ENCODE assay signal across 7 mouse cellular contexts in genomic region chr17:88440285-88441000, GRCm38 (mm10). TPM values are rescaled to one million over a fixed set of nuclear protein-coding genes. Genes with fewer than 3 reads are reported as not detected.
A peak's percentile ranks its signal among the peaks of the same experiment; 100 is the strongest.
DNase-seq lines count a peak whose midpoint lies in the region; ATAC-seq and TF ChIP-seq lines count a peak whose summit lies in the region.

Foxn2 (plus strand) TSS chr17:88440711.

- H3K27me3 ChIP-seq in embryonic facial prominence, embryonic 11.5 days (ENCODE audit: control insufficient read depth, insufficient read depth, low read length) = no peaks in the 10 kb centered on the region
- H3K27me3 ChIP-seq in kidney, adult 2 months (replicated peaks; ENCODE audit: control insufficient read depth, insufficient read depth, low read length) = no peaks in the 10 kb centered on the region
- no peaks in the 10 kb centered on the region for H3K27me3 ChIP-seq in limb, embryonic 12.5 days
- no peaks in the 10 kb centered on the region for H3K27me3 ChIP-seq in midbrain, embryonic 15.5 days (replicated peaks)
- no peaks in the 10 kb centered on the region for H3K27me3 ChIP-seq in spleen, adult 2 months (ENCODE audit: control insufficient read depth, insufficient read depth, low read length)

- H3K4me3 ChIP-seq in embryonic facial prominence, embryonic 11.5 days (ENCODE audit: low read depth, low read length) = peak within 1 kb of the TSS; percentile 87
- peak within 1 kb of the TSS; percentile 80 for H3K4me3 ChIP-seq in kidney, adult 2 months (ENCODE audit: insufficient read depth, low read depth, low read length)
- peak within 1 kb of the TSS; percentile 90 for H3K4me3 ChIP-seq in limb, embryonic 12.5 days (replicated peaks)
- peak within 1 kb of the TSS; percentile 99 for H3K4me3 ChIP-seq in midbrain, embryonic 15.5 days
- H3K4me3 ChIP-seq in spleen, adult 2 months (ENCODE audit: extremely low read depth, insufficient read depth, insufficient read length) = peak within 1 kb of the TSS; percentile 91

- H3K9ac ChIP-seq in embryonic facial prominence, embryonic 11.5 days (replicated peaks; ENCODE audit: low read length) = peak within 1 kb of the TSS; percentile 86
- peak within 1 kb of the TSS; percentile 92 for H3K9ac ChIP-seq in limb, embryonic 12.5 days (replicated peaks)
- H3K9ac ChIP-seq in midbrain, embryonic 15.5 days = peak within 1 kb of the TSS; percentile 81

- no peaks in the 10 kb centered on the region for H3K36me3 ChIP-seq in embryonic facial prominence, embryonic 11.5 days (replicated peaks; ENCODE audit: control insufficient read depth, insufficient read depth, low read depth, low read length)
- H3K36me3 ChIP-seq in kidney, adult 2 months (ENCODE audit: control insufficient read depth, insufficient read depth, low read length) = no peaks in the 10 kb centered on the region
- H3K36me3 ChIP-seq in limb, embryonic 12.5 days = no peaks in the 10 kb centered on the region
- no peaks in the 10 kb centered on the region for H3K36me3 ChIP-seq in midbrain, embryonic 15.5 days (replicated peaks)
- no peaks in the 10 kb centered on the region for H3K36me3 ChIP-seq in spleen, adult 2 months (ENCODE audit: control insufficient read depth, insufficient read depth, low read length)

- TF ChIP-seq CTCF in kidney, adult 2 months (conservative IDR thresholded peaks at IDR 0.05; ENCODE audit: insufficient read depth, insufficient read length, low read depth, low read length) = no peak
- TF ChIP-seq CTCF in spleen, adult 2 months (IDR thresholded peaks at IDR 0.05; ENCODE audit: extremely low read depth, insufficient read depth, insufficient read length, insufficient replicate concordance) = no peak

- no peaks in the 10 kb centered on the region for H3K9me3 ChIP-seq in embryonic facial prominence, embryonic 11.5 days (replicated peaks; ENCODE audit: control insufficient read depth, low read length)
- H3K9me3 ChIP-seq in limb, embryonic 12.5 days = no peaks in the 10 kb centered on the region
- no peaks in the 10 kb centered on the region for H3K9me3 ChIP-seq in midbrain, embryonic 15.5 days

- peak; percentile 89 for ATAC-seq in embryonic facial prominence, embryonic 11.5 days (replicated peaks; ENCODE audit: insufficient number of reproducible peaks, low FRiP score, low TSS enrichment, low read depth)
- peak; percentile 88 for ATAC-seq in limb, embryonic 12.5 days (ENCODE audit: insufficient number of reproducible peaks, insufficient read depth, low FRiP score, low TSS enrichment, low read depth)
- ATAC-seq in midbrain, embryonic 15.5 days (replicated peaks) = peak; percentile 92

- DNase-seq in adrenal gland, postnatal 14 days = peak; percentile 99
- DNase-seq in embryonic facial prominence, embryonic 11.5 days (ENCODE audit: low spot score) = peak; percentile 95
- DNase-seq in heart, adult 18-20 months = peak; percentile 95 to 96
- DNase-seq in kidney, adult 2 months = peak; percentile 96
- DNase-seq in spleen, adult 2 months (ENCODE audit: low read depth in 1 of 2, low spot score in 2 of 2) = peak; percentile 86 to 96

- H3K4me2 ChIP-seq in embryonic facial prominence, embryonic 11.5 days (ENCODE audit: low read depth, low read length) = peak within 1 kb of the TSS; percentile 75
- H3K4me2 ChIP-seq in limb, embryonic 12.5 days = peak within 1 kb of the TSS; percentile 71
- peak within 1 kb of the TSS; percentile 95 for H3K4me2 ChIP-seq in midbrain, embryonic 15.5 days

- TF ChIP-seq POLR2A in kidney, adult 2 months (IDR thresholded peaks at IDR 0.05; ENCODE audit: low read depth, low read length) = no peak
- peak; percentile 5; the same call in 1 of the 2 replicates for TF ChIP-seq POLR2A in spleen, adult 2 months (IDR thresholded peaks at IDR 0.05; ENCODE audit: low read depth, low read length)

- WGBS in embryonic facial prominence, embryonic 11.5 days = under 1% methylated on average over 70 of the region's 93 CpGs
- WGBS in kidney, adult 2 months = under 1% methylated on average over 84 of the region's 93 CpGs
- WGBS in limb, embryonic 12.5 days = under 1% methylated on average over 75 of the region's 93 CpGs
- 0% methylated on average over 71 of the region's 93 CpGs for WGBS in midbrain, embryonic 15.5 days
- under 1% methylated on average over 77 of the region's 93 CpGs for WGBS in spleen, adult 2 months

- peak within 1 kb of the TSS; percentile 87 for H3K27ac ChIP-seq in embryonic facial prominence, embryonic 11.5 days (replicated peaks; ENCODE audit: low read depth, low read length)
- peak within 1 kb of the TSS; percentile 87 for H3K27ac ChIP-seq in kidney, adult 2 months (ENCODE audit: insufficient read depth, low read depth, low read length)
- peak within 1 kb of the TSS; percentile 92 for H3K27ac ChIP-seq in limb, embryonic 12.5 days
- peak within 1 kb of the TSS; percentile 87 for H3K27ac ChIP-seq in midbrain, embryonic 15.5 days
- H3K27ac ChIP-seq in spleen, adult 2 months (ENCODE audit: insufficient read depth, low read length) = peak within 1 kb of the TSS; percentile 97

- no peaks in the 10 kb centered on the region for H3K4me1 ChIP-seq in embryonic facial prominence, embryonic 11.5 days (ENCODE audit: control insufficient read depth, insufficient read depth, low read length)
- H3K4me1 ChIP-seq in kidney, adult 2 months (ENCODE audit: control insufficient read depth, insufficient read depth, low read length) = peaks cover 7% of the 10 kb centered on the region; the same call in 1 of the 2 replicates
- H3K4me1 ChIP-seq in limb, embryonic 12.5 days (replicated peaks) = 0 out of 2 replicates have a peak, but pooled peaks cover 4% of the 10 kb centered on the region
- peaks cover 7% of the 10 kb centered on the region; the same call in 1 of the 2 replicates for H3K4me1 ChIP-seq in midbrain, embryonic 15.5 days
- peaks cover 3% of the 10 kb centered on the region for H3K4me1 ChIP-seq in spleen, adult 2 months (ENCODE audit: control insufficient read depth, insufficient read depth, insufficient read length)

RNA-seq across cellular contexts. Expression of gene Foxn2, which starts in this region (rescaled TPM):
- total RNA-seq in adrenal gland, postnatal 14 days (2021) = 21.8 and 27.3 TPM in 2 replicates
- polyA plus RNA-seq in embryonic facial prominence, embryonic 11.5 days (2014; fragmentation: Nextera tagmentation; extraction: Ambion mirVana) = 8.0 and 9.3 TPM in 2 replicates
- 1 to 10 TPM; 7.4 to 7.9 TPM for total RNA-seq in heart, adult 18-20 months (2021)
- 2.7 and 2.9 TPM in 2 replicates for polyA plus RNA-seq in kidney, adult 2 months (2012; rRNA removed)
- polyA plus RNA-seq in limb, embryonic 12.5 days (2016; fragmentation: Nextera tagmentation; extraction: Ambion mirVana) = 14.9 and 15.8 TPM in 2 replicates
- polyA plus RNA-seq in midbrain, embryonic 15.5 days (2015; fragmentation: Nextera tagmentation; extraction: Ambion mirVana) = 8.0 and 8.1 TPM in 2 replicates
- 5.3 and 7.0 TPM in 2 replicates for polyA plus RNA-seq in spleen, adult 2 months (2012; rRNA removed)

Comparison
In these comparisons a context has a peak if more than half of its experiments do, and no peak if none do; other contexts are left out.
1. Peak in every context shown above with its lines: DNase-seq, ATAC-seq, H3K4me3 ChIP-seq and H3K27ac ChIP-seq.